Comparison of ENCODE assay signal across 8 mouse cellular contexts in genomic region chr2:164909542-164909941, GRCm38 (mm10). TPM values are rescaled to one million over a fixed set of nuclear protein-coding genes. Genes with fewer than 3 reads are reported as not detected.
DNase-seq lines count a peak whose midpoint lies in the region; ATAC-seq and TF ChIP-seq lines count a peak whose summit lies in the region.

No protein-coding gene starts in this region.

- TF ChIP-seq EP300 in MEL (IDR thresholded peaks at IDR 0.05; ENCODE audit: low read depth in 1 of 2, low read length in 2 of 2): no peak
- no peak for TF ChIP-seq EP300 in liver, postnatal 0 days (IDR thresholded peaks at IDR 0.05; ENCODE audit: low read depth)

- no peak overlapping the region for H3K27ac ChIP-seq in MEL (ENCODE audit: control insufficient read depth, low read depth, low read length)
- no peak overlapping the region; the same call in 1 of the 2 replicates for H3K27ac ChIP-seq in forebrain, embryonic 11.5 days (ENCODE audit: low read depth, low read length)
- H3K27ac ChIP-seq in intestine, embryonic 15.5 days: no peak overlapping the region
- 0 out of 2 replicates have a peak overlapping the region, but pooled peaks have one; percentile 1 for H3K27ac ChIP-seq in liver, postnatal 0 days (ENCODE audit: low read depth)
- H3K27ac ChIP-seq in neural tube, embryonic 15.5 days (replicated peaks): no peak overlapping the region

- peaks cover 25% of the 10 kb centered on the region for H3K79me2 ChIP-seq in MEL (ENCODE audit: control insufficient read depth, insufficient read depth, low read length, poor library complexity)

- peak overlapping the region; percentile 7; the same call in 1 of the 2 replicates for H3K9ac ChIP-seq in MEL (ENCODE audit: control insufficient read depth, low read depth, low read length, poor library complexity, severe bottlenecking)
- H3K9ac ChIP-seq in forebrain, embryonic 11.5 days (ENCODE audit: low read length): no peak overlapping the region; the same call in 1 of the 2 replicates
- peak overlapping the region; percentile 95 for H3K9ac ChIP-seq in intestine, embryonic 15.5 days
- peak overlapping the region; percentile 39; the same call in 1 of the 2 replicates for H3K9ac ChIP-seq in liver, postnatal 0 days (replicated peaks)
- H3K9ac ChIP-seq in neural tube, embryonic 15.5 days (replicated peaks): peak overlapping the region; percentile 89; the same call in 1 of the 2 replicates

- DNase-seq in A20 (ENCODE audit: low read depth, low spot score) (peak; percentile 70), MEL (ENCODE audit: low read depth, low spot score) (peak; percentile 40)
- DNase-seq in forebrain, embryonic 11.5 days (ENCODE audit: low spot score): no peak
- DNase-seq in liver, postnatal 0 days: peak; percentile 57
- DNase-seq in testis, postnatal 10 days (ENCODE audit: low spot score): no peak
- DNase-seq in adrenal gland, postnatal 25 days: no peak

- H3K4me2 ChIP-seq in forebrain, embryonic 11.5 days (ENCODE audit: low read depth, low read length, severe bottlenecking): peak overlapping the region; percentile 91; the same call in 1 of the 2 replicates
- H3K4me2 ChIP-seq in intestine, embryonic 15.5 days (replicated peaks): peak overlapping the region; percentile 87
- peak overlapping the region; percentile 92 for H3K4me2 ChIP-seq in liver, postnatal 0 days (ENCODE audit: low read depth, low read length)
- peak overlapping the region; percentile 90 for H3K4me2 ChIP-seq in neural tube, embryonic 15.5 days

- peak; percentile 23 to 52 (median 24); a peak in 4 of 6 replicates for TF ChIP-seq CTCF in MEL (IDR thresholded peaks at IDR 0.05 in 2 of 3, conservative IDR thresholded peaks at IDR 0.05 in 1 of 3; ENCODE audit: control insufficient read depth in 1 of 3, insufficient read depth in 1 of 3, low read depth in 2 of 3, low read length in 3 of 3, poor library complexity in 1 of 3, severe bottlenecking in 1 of 3)
- TF ChIP-seq CTCF in liver, postnatal 0 days (IDR thresholded peaks at IDR 0.05; ENCODE audit: low read depth): peak; percentile 74

- H3K27me3 ChIP-seq in MEL (ENCODE audit: control insufficient read depth in 1 of 2, insufficient read depth in 2 of 2, low read length in 2 of 2): no peaks in the 10 kb centered on the region
- H3K27me3 ChIP-seq in forebrain, embryonic 11.5 days (ENCODE audit: control insufficient read depth, insufficient read depth, low read length): no peaks in the 10 kb centered on the region
- H3K27me3 ChIP-seq in intestine, embryonic 15.5 days (replicated peaks): no peaks in the 10 kb centered on the region
- H3K27me3 ChIP-seq in liver, postnatal 0 days (ENCODE audit: insufficient read depth, low read length): no peaks in the 10 kb centered on the region
- H3K27me3 ChIP-seq in neural tube, embryonic 15.5 days (replicated peaks): no peaks in the 10 kb centered on the region

- H3K9me3 ChIP-seq in MEL (replicated peaks; ENCODE audit: insufficient read depth, low read length): no peaks in the 10 kb centered on the region
- H3K9me3 ChIP-seq in forebrain, embryonic 11.5 days (ENCODE audit: control insufficient read depth, low read length): peaks cover 6% of the 10 kb centered on the region; the same call in 1 of the 2 replicates
- H3K9me3 ChIP-seq in intestine, embryonic 15.5 days: no peaks in the 10 kb centered on the region
- peaks cover 4% of the 10 kb centered on the region; the same call in 1 of the 2 replicates for H3K9me3 ChIP-seq in liver, postnatal 0 days (ENCODE audit: low read length)
- no peaks in the 10 kb centered on the region for H3K9me3 ChIP-seq in neural tube, embryonic 15.5 days (replicated peaks)

- TF ChIP-seq RAD21 in MEL (IDR thresholded peaks at IDR 0.05; ENCODE audit: low read depth, low read length): peak; percentile 5

- H3K4me1 ChIP-seq in MEL (ENCODE audit: control insufficient read depth in 1 of 2, insufficient read depth in 2 of 2, low read length in 2 of 2): peaks cover 8 to 21% of the 10 kb centered on the region in 2 experiments
- peaks cover 9% of the 10 kb centered on the region; the same call in 1 of the 2 replicates for H3K4me1 ChIP-seq in forebrain, embryonic 11.5 days (replicated peaks; ENCODE audit: control insufficient read depth, insufficient read depth, low read length)
- H3K4me1 ChIP-seq in intestine, embryonic 15.5 days (replicated peaks): peaks cover 24% of the 10 kb centered on the region
- peaks cover 40% of the 10 kb centered on the region for H3K4me1 ChIP-seq in liver, postnatal 0 days (ENCODE audit: insufficient read depth)
- peaks cover 31% of the 10 kb centered on the region for H3K4me1 ChIP-seq in neural tube, embryonic 15.5 days

- 0 out of 4 replicates have a peak overlapping the region, but pooled peaks of 1 of the 2 experiments have one; percentile 78 for H3K4me3 ChIP-seq in MEL (ENCODE audit: control insufficient read depth in 1 of 2, insufficient read depth in 1 of 2, low read depth in 2 of 2, low read length in 2 of 2)
- peak overlapping the region; percentile 54 for H3K4me3 ChIP-seq in forebrain, embryonic 11.5 days (ENCODE audit: low read depth, low read length)
- H3K4me3 ChIP-seq in intestine, embryonic 15.5 days (replicated peaks): peak overlapping the region; percentile 84
- peak overlapping the region; percentile 97; the same call in 1 of the 2 replicates for H3K4me3 ChIP-seq in liver, postnatal 0 days (ENCODE audit: low read depth, low read length)
- peak overlapping the region; percentile 84 for H3K4me3 ChIP-seq in neural tube, embryonic 15.5 days (replicated peaks)

- no peak for ATAC-seq in forebrain, embryonic 11.5 days (replicated peaks; ENCODE audit: low FRiP score)
- no peak for ATAC-seq in intestine, embryonic 15.5 days
- ATAC-seq in liver, postnatal 0 days: no peak
- ATAC-seq in neural tube, embryonic 15.5 days (ENCODE audit: low FRiP score): no peak

- no peak for TF ChIP-seq POLR2A in MEL (IDR thresholded peaks at IDR 0.05; ENCODE audit: control insufficient read depth in 1 of 2, insufficient read depth in 1 of 2, low read depth in 1 of 2, low read length in 2 of 2, poor library complexity in 1 of 2)

- H3K36me3 ChIP-seq in MEL (ENCODE audit: control insufficient read depth in 1 of 2, insufficient read depth in 2 of 2, low read length in 2 of 2): peaks cover 10 to 14% of the 10 kb centered on the region in 2 experiments
- peaks cover 33% of the 10 kb centered on the region for H3K36me3 ChIP-seq in forebrain, embryonic 11.5 days (ENCODE audit: control insufficient read depth, insufficient read depth, low read length)
- H3K36me3 ChIP-seq in intestine, embryonic 15.5 days: peaks cover 46% of the 10 kb centered on the region
- peaks cover 47% of the 10 kb centered on the region for H3K36me3 ChIP-seq in liver, postnatal 0 days (replicated peaks; ENCODE audit: insufficient read depth, low read length)
- H3K36me3 ChIP-seq in neural tube, embryonic 15.5 days: peaks cover 48% of the 10 kb centered on the region

- 86% methylated on average over 1 of the region's 1 CpGs for WGBS in forebrain, embryonic 11.5 days
- 90% methylated on average over 1 of the region's 1 CpGs for WGBS in intestine, embryonic 15.5 days
- 63% methylated on average over 1 of the region's 1 CpGs for WGBS in liver, postnatal 0 days (ENCODE audit: insufficient replicate concordance)
- WGBS in neural tube, embryonic 15.5 days: 76% methylated on average over 1 of the region's 1 CpGs

RNA-seq across cellular contexts. Expression of gene Zfp335, which starts 2.0 kb away (rescaled TPM):
- total RNA-seq in MEL (2012; rRNA removed): 12.3 and 12.6 TPM in 2 replicates
- polyA plus RNA-seq in MEL (2012; ENCODE audit: insufficient read depth in 1 of 2, insufficient read length in 2 of 2, low read depth in 1 of 2, low replicate concordance in 2 of 2, missing spikeins in 1 of 2): 10 to 100 TPM in 1 of 2 experiments, not detected in 1; 24.1 TPM
- 18.0 TPM in 2 replicates for polyA plus RNA-seq in forebrain, embryonic 11.5 days (2014; fragmentation: Nextera tagmentation; extraction: Ambion mirVana)
- polyA plus RNA-seq in intestine, embryonic 15.5 days (2015; fragmentation: Nextera tagmentation; extraction: Ambion mirVana): 10.7 and 11.3 TPM in 2 replicates
- 2.1 and 2.5 TPM in 2 replicates for polyA plus RNA-seq in liver, postnatal 0 days (2015; fragmentation: Nextera tagmentation; extraction: Ambion mirVana)
- 13.3 and 13.8 TPM in 2 replicates for polyA plus RNA-seq in neural tube, embryonic 15.5 days (2015; fragmentation: Nextera tagmentation; extraction: Ambion mirVana)
- 21.2 and 23.9 TPM in 2 replicates for total RNA-seq in adrenal gland, postnatal 25 days (2021)

RNA-seq across cellular contexts. Expression of gene Pcif1, which starts 30.4 kb away (rescaled TPM):
- 46.8 and 47.6 TPM in 2 replicates for total RNA-seq in MEL (2012; rRNA removed)
- polyA plus RNA-seq in MEL (2012; ENCODE audit: insufficient read depth in 1 of 2, insufficient read length in 2 of 2, low read depth in 1 of 2, low replicate concordance in 2 of 2, missing spikeins in 1 of 2): 100 to 1,000 TPM in 1 of 2 experiments, not detected in 1; 118 TPM
- polyA plus RNA-seq in forebrain, embryonic 11.5 days (2014; fragmentation: Nextera tagmentation; extraction: Ambion mirVana): 81.9 and 84.5 TPM in 2 replicates
- polyA plus RNA-seq in intestine, embryonic 15.5 days (2015; fragmentation: Nextera tagmentation; extraction: Ambion mirVana): 63.6 and 65.5 TPM in 2 replicates
- 38.4 and 38.6 TPM in 2 replicates for polyA plus RNA-seq in liver, postnatal 0 days (2015; fragmentation: Nextera tagmentation; extraction: Ambion mirVana)
- 79.9 and 85.2 TPM in 2 replicates for polyA plus RNA-seq in neural tube, embryonic 15.5 days (2015; fragmentation: Nextera tagmentation; extraction: Ambion mirVana)
- total RNA-seq in adrenal gland, postnatal 25 days (2021): 46.6 and 60.9 TPM in 2 replicates

RNA-seq across cellular contexts. Expression of gene Mmp9, which starts 31.0 kb away (rescaled TPM):
- 0.20 and 0.23 TPM in 2 replicates for total RNA-seq in MEL (2012; rRNA removed)
- under 1 TPM in 1 of 2 experiments, not detected in 1; 0.19 TPM for polyA plus RNA-seq in MEL (2012; ENCODE audit: insufficient read depth in 1 of 2, insufficient read length in 2 of 2, low read depth in 1 of 2, low replicate concordance in 2 of 2, missing spikeins in 1 of 2)
- 0.71 and 1.0 TPM in 2 replicates for polyA plus RNA-seq in forebrain, embryonic 11.5 days (2014; fragmentation: Nextera tagmentation; extraction: Ambion mirVana)
- 4.9 and 5.2 TPM in 2 replicates for polyA plus RNA-seq in intestine, embryonic 15.5 days (2015; fragmentation: Nextera tagmentation; extraction: Ambion mirVana)
- 15.8 and 17.2 TPM in 2 replicates for polyA plus RNA-seq in liver, postnatal 0 days (2015; fragmentation: Nextera tagmentation; extraction: Ambion mirVana)
- 23.8 and 25.6 TPM in 2 replicates for polyA plus RNA-seq in neural tube, embryonic 15.5 days (2015; fragmentation: Nextera tagmentation; extraction: Ambion mirVana)
- 0.33 and 0.43 TPM in 2 replicates for total RNA-seq in adrenal gland, postnatal 25 days (2021)

RNA-seq across cellular contexts. Expression of gene Slc12a5, which starts 51.1 kb away (rescaled TPM):
- 0.36 and 0.50 TPM in 2 replicates for total RNA-seq in MEL (2012; rRNA removed)
- polyA plus RNA-seq in MEL (2012; ENCODE audit: insufficient read depth in 1 of 2, insufficient read length in 2 of 2, low read depth in 1 of 2, low replicate concordance in 2 of 2, missing spikeins in 1 of 2): 1 to 10 TPM in 1 of 2 experiments, not detected in 1; 1.3 TPM
- 1.6 and 2.6 TPM in 2 replicates for polyA plus RNA-seq in forebrain, embryonic 11.5 days (2014; fragmentation: Nextera tagmentation; extraction: Ambion mirVana)
- polyA plus RNA-seq in intestine, embryonic 15.5 days (2015; fragmentation: Nextera tagmentation; extraction: Ambion mirVana): 0.80 and 0.97 TPM in 2 replicates
- 0.39 and 0.60 TPM in 2 replicates for polyA plus RNA-seq in liver, postnatal 0 days (2015; fragmentation: Nextera tagmentation; extraction: Ambion mirVana)
- polyA plus RNA-seq in neural tube, embryonic 15.5 days (2015; fragmentation: Nextera tagmentation; extraction: Ambion mirVana): 53.6 and 61.8 TPM in 2 replicates
- 7.2 and 10.6 TPM in 2 replicates for total RNA-seq in adrenal gland, postnatal 25 days (2021)

RNA-seq across cellular contexts. Expression of gene Pltp, which starts 52.0 kb away (rescaled TPM):
- 5.2 and 6.8 TPM in 2 replicates for total RNA-seq in MEL (2012; rRNA removed)
- polyA plus RNA-seq in MEL (2012; ENCODE audit: insufficient read depth in 1 of 2, insufficient read length in 2 of 2, low read depth in 1 of 2, low replicate concordance in 2 of 2, missing spikeins in 1 of 2): 10 to 100 TPM in 1 of 2 experiments, not detected in 1; 17.1 TPM
- polyA plus RNA-seq in forebrain, embryonic 11.5 days (2014; fragmentation: Nextera tagmentation; extraction: Ambion mirVana): 43.2 and 50.1 TPM in 2 replicates
- polyA plus RNA-seq in intestine, embryonic 15.5 days (2015; fragmentation: Nextera tagmentation; extraction: Ambion mirVana): 28.7 and 29.5 TPM in 2 replicates
- 33.4 and 35.3 TPM in 2 replicates for polyA plus RNA-seq in liver, postnatal 0 days (2015; fragmentation: Nextera tagmentation; extraction: Ambion mirVana)
- polyA plus RNA-seq in neural tube, embryonic 15.5 days (2015; fragmentation: Nextera tagmentation; extraction: Ambion mirVana): 117 and 192 TPM in 2 replicates
- total RNA-seq in adrenal gland, postnatal 25 days (2021): 12.7 and 16.2 TPM in 2 replicates

Comparison
In these comparisons a context has a peak if more than half of its experiments do, and no peak if none do; other contexts are left out.
1. DNase-seq: peak in A20 (single experiment), MEL (single experiment) and liver, postnatal 0 days (single experiment); none in forebrain, embryonic 11.5 days (single experiment), testis, postnatal 10 days (single experiment) and adrenal gland, postnatal 25 days (single experiment).
2. Peak in every context shown above with its lines, with median percentiles within 50 percentile points of each other: H3K4me2 ChIP-seq.